Mouse (Mus musculus) midbrain, postnatal 0 days (tissue): ENCODE data around the gene Polr1a. TPM values are rescaled to one million over a fixed set of nuclear protein-coding genes. Genes with fewer than 3 reads are reported as not detected.

Source experiments
- ATAC-seq: fragments of 200-750 bp; cut with Nextera tagmentation; 2 replicates; pipeline ENCODE4 v1.8.0; 2017; ENCODE audit warnings: moderate number of reproducible peaks, mild to moderate bottlenecking, moderate TSS enrichment, moderate library complexity; ENCODE audit not compliant: low FRiP score
- DNase-seq: peaks from one replicate; pipeline ENCODE4 v3.0.0-alpha.2; 2015; ENCODE audit warnings: low spot score
- H3K27ac ChIP-seq: fragments of 300-500 bp; sonication (generic); 2 replicates; pipeline ENCODE4 v1.5.1; 2014; ENCODE audit warnings: low read depth, mild to moderate bottlenecking, low read length, mixed read lengths
- H3K27me3 ChIP-seq: fragments of 300-500 bp; sonication (generic); 2 replicates; pipeline ENCODE4 v1.6.1; 2014; ENCODE audit warnings: low read length, control low read depth, mixed read lengths; ENCODE audit not compliant: insufficient read depth
- H3K36me3 ChIP-seq: fragments of 300-500 bp; sonication (generic); 2 replicates; pipeline ENCODE4 v1.6.1; 2014; ENCODE audit warnings: low read length, control low read depth, mixed read lengths; ENCODE audit not compliant: insufficient read depth
- H3K4me1 ChIP-seq: fragments of 300-500 bp; sonication (generic); 2 replicates; pipeline ENCODE4 v1.6.1; 2014; ENCODE audit warnings: mild to moderate bottlenecking, control low read depth, antibody characterized with exemption, low read length, mixed read lengths; ENCODE audit not compliant: insufficient read depth
- H3K4me2 ChIP-seq: fragments of 300-500 bp; sonication (generic); 2 replicates; pipeline ENCODE4 v1.6.1; 2014; ENCODE audit warnings: low read depth, mild to moderate bottlenecking, low read length, mixed read lengths; ENCODE audit not compliant: poor library complexity, severe bottlenecking
- H3K4me3 ChIP-seq: fragments of 300-500 bp; sonication (generic); 2 replicates; pipeline ENCODE4 v1.5.1; 2014; ENCODE audit warnings: low read depth, mild to moderate bottlenecking, low read length, moderate library complexity
- H3K9ac ChIP-seq: fragments of 300-500 bp; sonication (generic); replicated peaks from 2 replicates; pipeline ENCODE4 v1.6.1; 2014; ENCODE audit warnings: mild to moderate bottlenecking, low read length, moderate library complexity, mixed read lengths; ENCODE audit not compliant: poor library complexity, severe bottlenecking
- H3K9me3 ChIP-seq: fragments of 300-500 bp; sonication (generic); 2 replicates; pipeline ENCODE4 v1.6.1; 2016; ENCODE audit warnings: low read length, control low read depth
- CTCF ChIP-seq: IDR thresholded peaks from 2 replicates; pipeline ENCODE4 v1.5.1; 2016; ENCODE audit warnings: antibody characterized with exemption, mild to moderate bottlenecking
- WGBS: fragments of 180-500 bp; shearing (Covaris S2); extraction: QIAGEN DNeasy Blood & Tissue Kit; methylation state at CpG from one replicate; pipeline ENCODE4 v1.1.7; 2014; 5-methylcytosine and 5-hydroxymethylcytosine counted together
- polyA plus RNA-seq: library from polyadenylated mRNA; unstranded; fragments of >200 nt; fragmentation: Nextera tagmentation; extraction: Ambion mirVana; gene quantifications from 2 replicates; pipeline ENCODE4 v1.2.1, GENCODE M21; 2015
- total RNA-seq: library from RNA; depleted of rRNA; stranded (reverse); fragments of >200 nt; gene quantifications from 2 replicates; pipeline ENCODE4 v1.2.3, GENCODE M21; 2014

Polr1a gene
- total and polyA plus RNA-seq, 2 experiments from 2014 or later: 15.8 to 21.8 TPM

GRCm38 (mm10) chr6:71987546-71988248, 78.8 kb downstream of the Polr1a start:
- Histone ChIP-seq H3K4me1 (no peaks in the 10 kb centered on the region), H3K36me3 (no peaks in the 10 kb centered on the region), H3K4me3 (no peak overlapping the region), H3K4me2 (no peak overlapping the region), H3K27ac (no peak overlapping the region), H3K9ac (no peak overlapping the region), H3K9me3 (no peaks in the 10 kb centered on the region), H3K27me3 (no peaks in the 10 kb centered on the region)
- DNase-seq (no peak), ATAC-seq (no peak)
- 80% methylated on average over 7 of the region's 7 CpGs for WGBS
- TF ChIP-seq CTCF: no peak

- Histone ChIP-seq H3K4me3 (no peak overlapping the region), H3K4me1 (no peaks in the 10 kb centered on the region), H3K9ac (no peak overlapping the region), H3K27me3 (no peaks in the 10 kb centered on the region), H3K27ac (peak overlapping the region; percentile 47), H3K9me3 (no peaks in the 10 kb centered on the region), H3K36me3 (no peaks in the 10 kb centered on the region), H3K4me2 (no peak overlapping the region)
- 50% methylated on average over 8 of the region's 8 CpGs for WGBS
- no peak for DNase-seq
- peak; percentile 19; the same call in 1 of the 2 replicates for TF ChIP-seq CTCF
- ATAC-seq: no peak
These were observed 80.9 kb downstream of the Polr1a start for GRCm38 (mm10) chr6:71989647-71990351.

GRCm38 (mm10) chr6:71990371-71990837, 81.6 kb downstream of the Polr1a start:
- no peak for ATAC-seq

DNA sequence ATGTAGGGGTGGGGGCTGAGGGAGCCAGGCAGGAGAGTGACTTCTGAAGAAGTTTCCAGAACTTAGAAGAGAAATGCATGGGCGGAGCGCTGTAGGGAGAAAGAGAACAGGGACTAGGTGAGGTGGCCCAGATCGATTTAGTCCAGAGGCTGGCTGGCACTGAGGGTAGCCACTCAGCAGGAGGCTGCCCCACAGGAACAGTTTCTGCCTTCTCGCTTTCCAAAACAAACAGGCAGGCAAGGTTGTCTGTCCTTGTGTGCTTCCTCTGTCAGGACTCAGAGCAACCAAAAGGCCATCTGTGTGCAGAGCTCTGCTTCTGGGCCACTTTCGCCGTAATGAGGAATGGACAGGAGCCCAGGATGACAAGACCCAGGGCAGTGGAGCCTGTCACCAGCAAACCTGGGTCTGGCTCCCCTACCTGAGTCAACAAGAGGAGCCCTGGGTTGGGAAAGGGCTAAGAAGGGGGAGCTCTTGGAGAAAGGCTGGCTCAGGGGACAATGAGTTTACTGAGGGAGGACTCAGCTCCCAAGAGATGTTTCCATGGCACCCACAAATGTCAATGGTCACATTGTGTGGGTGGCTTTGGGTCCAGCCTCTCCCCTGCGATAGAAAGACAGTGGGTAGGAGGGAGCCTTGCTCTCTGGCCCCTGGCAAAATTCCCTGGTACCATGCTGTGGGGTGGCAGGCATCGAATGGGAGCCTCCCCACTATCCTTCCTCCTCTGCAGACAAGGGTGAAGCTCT, 82.5 kb downstream of the Polr1a start:
- ATAC-seq (peak; percentile 69), DNase-seq (peak; percentile 70)
- no peak overlapping the region for H3K9ac ChIP-seq
- no peaks in the 10 kb centered on the region for H3K9me3 ChIP-seq
- H3K4me3 ChIP-seq: no peak overlapping the region
- no peaks in the 10 kb centered on the region for H3K36me3 ChIP-seq
- no peak for TF ChIP-seq CTCF
- WGBS: 63% methylated on average over 8 of the region's 8 CpGs
- H3K27me3 ChIP-seq: no peaks in the 10 kb centered on the region
- peak overlapping the region; percentile 47; the same call in 1 of the 2 replicates for H3K27ac ChIP-seq
- no peak overlapping the region for H3K4me2 ChIP-seq
- no peaks in the 10 kb centered on the region for H3K4me1 ChIP-seq

More at GRCm38 (mm10) chr6:71990371-71990837, 81.6 kb downstream of the Polr1a start:
- Histone ChIP-seq H3K4me1 (no peaks in the 10 kb centered on the region), H3K4me2 (no peak overlapping the region), H3K27me3 (no peaks in the 10 kb centered on the region), H3K36me3 (no peaks in the 10 kb centered on the region), H3K4me3 (no peak overlapping the region), H3K9me3 (no peaks in the 10 kb centered on the region), H3K9ac (no peak overlapping the region), H3K27ac (peak overlapping the region; percentile 47; the same call in 1 of the 2 replicates)
- WGBS: 78% methylated on average over 8 of the region's 8 CpGs
- DNase-seq: no peak
- TF ChIP-seq CTCF: no peak

DNA sequence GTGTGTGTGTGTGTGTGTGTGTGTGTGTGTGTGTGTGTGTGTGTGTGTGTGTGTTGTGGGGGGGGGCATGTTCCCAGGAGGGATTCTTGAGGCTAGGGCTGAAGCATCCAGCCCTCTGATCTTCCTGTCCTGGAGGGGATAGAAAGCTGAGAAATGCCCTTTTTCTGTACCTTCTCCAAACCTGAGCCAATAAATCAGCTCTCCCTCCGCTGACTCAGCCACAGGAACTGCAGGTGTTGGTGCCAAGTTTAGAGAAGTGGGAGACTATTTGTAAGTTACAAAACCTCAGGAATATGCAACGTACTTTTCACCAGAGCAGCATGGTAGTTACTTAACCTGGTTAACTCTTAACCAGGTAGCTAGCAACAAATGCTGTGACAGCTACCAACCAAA, 83.1 kb downstream of the Polr1a start:
- WGBS: 76% methylated on average over 2 of the region's 2 CpGs
- Histone ChIP-seq H3K4me2 (no peak overlapping the region), H3K4me1 (no peaks in the 10 kb centered on the region), H3K27ac (no peak overlapping the region), H3K36me3 (no peaks in the 10 kb centered on the region), H3K9ac (no peak overlapping the region), H3K4me3 (no peak overlapping the region), H3K9me3 (0 out of 2 replicates have a peak, but pooled peaks cover 4% of the 10 kb centered on the region), H3K27me3 (no peaks in the 10 kb centered on the region)
- no peak for TF ChIP-seq CTCF
- DNase-seq (no peak), ATAC-seq (no peak)
